Mouse (Mus musculus) heart, embryonic 16.5 days (tissue): ENCODE data around the gene Igfbpl1. TPM values are rescaled to one million over a fixed set of nuclear protein-coding genes. Genes with fewer than 3 reads are reported as not detected.
A peak's percentile ranks its signal among the peaks of the same experiment; 100 is the strongest.

Experiments used
- ATAC-seq: fragments of 200-750 bp; cut with Nextera tagmentation; replicated peaks from 2 replicates; pipeline ENCODE4 v1.8.0; 2017; ENCODE audit warnings: moderate number of reproducible peaks; ENCODE audit not compliant: insufficient read depth, low FRiP score; ENCODE audit errors: extremely low read depth
- H3K27ac ChIP-seq: fragments of 300-500 bp; sonication (generic); 2 replicates; pipeline ENCODE4 v1.5.1; 2014; ENCODE audit warnings: mild to moderate bottlenecking, low read length, control low read depth, moderate library complexity
- H3K27me3 ChIP-seq: fragments of 300-500 bp; sonication (generic); 2 replicates; pipeline ENCODE4 v1.6.1; 2014; ENCODE audit warnings: low read length, mixed read lengths; ENCODE audit not compliant: control insufficient read depth, insufficient read depth
- H3K36me3 ChIP-seq: fragments of 300-500 bp; sonication (generic); 2 replicates; pipeline ENCODE4 v1.6.1; 2014; ENCODE audit not compliant: control insufficient read depth, insufficient read depth
- H3K4me1 ChIP-seq: fragments of 300-500 bp; sonication (generic); 2 replicates; pipeline ENCODE4 v1.6.1; 2014; ENCODE audit warnings: low read length, mixed read lengths; ENCODE audit not compliant: control insufficient read depth, insufficient read depth
- H3K4me2 ChIP-seq: fragments of 300-500 bp; sonication (generic); 2 replicates; pipeline ENCODE4 v1.6.1; 2014; ENCODE audit warnings: low read depth, mild to moderate bottlenecking, control low read depth, low read length
- H3K4me3 ChIP-seq: fragments of 300-500 bp; sonication (generic); 2 replicates; pipeline ENCODE4 v1.5.1; 2014; ENCODE audit warnings: mild to moderate bottlenecking, control low read depth, low read length
- H3K9ac ChIP-seq: fragments of 300-500 bp; sonication (generic); 2 replicates; pipeline ENCODE4 v1.6.1; 2014; ENCODE audit warnings: low read length, control low read depth
- H3K9me3 ChIP-seq: fragments of 300-500 bp; sonication (generic); replicated peaks from 2 replicates; pipeline ENCODE4 v1.6.1; 2016; ENCODE audit warnings: low read length; ENCODE audit not compliant: control insufficient read depth
- whole genome bisulfite sequencing: fragments of 180-500 bp; shearing (Covaris S2); extraction: QIAGEN DNeasy Blood & Tissue Kit; methylation state at CpG from one replicate; pipeline ENCODE4 v1.1.7; 2014; 5-methylcytosine and 5-hydroxymethylcytosine counted together
- polyA plus RNA-seq: library from polyadenylated mRNA; unstranded; fragments of >200 nt; fragmentation: Nextera tagmentation; extraction: Ambion mirVana; gene quantifications from 2 replicates; pipeline ENCODE4 v1.2.1, GENCODE M21; 2015

Igfbpl1 gene
- polyA plus RNA-seq, 1 experiment from 2014 or later, result 1.5 TPM

DNA sequence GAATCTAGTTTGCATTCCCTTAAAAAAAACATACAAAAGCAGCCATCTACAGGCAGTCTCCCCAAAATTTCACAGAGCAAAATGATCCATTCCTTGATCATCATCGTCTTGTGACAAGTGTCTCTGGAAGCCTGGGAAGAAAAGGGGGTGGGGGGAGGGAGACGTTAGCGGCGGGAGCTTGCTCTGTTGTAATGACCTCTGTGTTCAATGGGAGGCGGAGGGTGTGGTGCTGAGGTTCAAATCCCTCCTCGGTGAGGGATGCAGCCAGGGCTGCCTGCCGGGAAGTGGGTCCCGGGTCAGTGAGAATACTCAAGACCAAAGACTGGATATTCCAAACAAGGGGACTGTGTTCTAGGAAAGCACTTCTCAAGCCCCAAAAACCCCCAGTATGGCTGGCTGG lies 15.5 kb downstream of the Igfbpl1 start:
- H3K36me3 ChIP-seq, result peaks cover 2% of the 10 kb centered on the region; the same call in 1 of the 2 replicates
- no peak overlapping the region for H3K9ac ChIP-seq
- no peaks in the 10 kb centered on the region for H3K9me3 ChIP-seq
- no peak overlapping the region for H3K4me3 ChIP-seq
- no peak for ATAC-seq
- no peak overlapping the region for H3K27ac ChIP-seq
- 37% methylated on average over 8 of the region's 8 CpGs for WGBS
- H3K4me2 ChIP-seq, result no peak overlapping the region
- H3K4me1 ChIP-seq, result 0 out of 2 replicates have a peak, but pooled peaks cover 4% of the 10 kb centered on the region
- H3K27me3 ChIP-seq, result no peaks in the 10 kb centered on the region

DNA sequence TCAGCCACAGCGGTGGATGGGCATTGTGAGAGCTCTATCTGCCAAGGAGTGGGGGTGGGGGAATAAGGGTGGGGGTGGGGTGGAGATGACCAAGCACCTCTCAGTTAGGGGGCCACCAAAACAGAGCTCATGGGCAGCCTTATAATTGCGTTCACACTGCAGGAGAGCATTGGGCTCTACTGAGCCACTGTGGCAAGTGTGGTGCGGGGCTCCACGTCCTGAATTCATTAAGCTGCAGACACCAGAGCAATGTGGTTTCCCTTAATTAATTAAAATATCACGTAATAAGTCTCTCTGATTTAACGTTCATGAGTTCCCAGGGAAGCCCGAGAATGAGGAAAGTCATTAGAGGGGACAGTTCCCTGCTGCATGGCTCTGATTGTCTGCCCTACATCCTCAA lies 18.7 kb downstream of the Igfbpl1 start:
- Histone ChIP-seq H3K4me3 (no peak overlapping the region), H3K4me2 (no peak overlapping the region), H3K9me3 (no peaks in the 10 kb centered on the region), H3K27ac (no peak overlapping the region), H3K36me3 (peaks cover 14% of the 10 kb centered on the region), H3K4me1 (no peaks in the 10 kb centered on the region), H3K9ac (no peak overlapping the region), H3K27me3 (no peaks in the 10 kb centered on the region)
- ATAC-seq, result no peak
- 59% methylated on average over 7 of the region's 7 CpGs for WGBS

DNA sequence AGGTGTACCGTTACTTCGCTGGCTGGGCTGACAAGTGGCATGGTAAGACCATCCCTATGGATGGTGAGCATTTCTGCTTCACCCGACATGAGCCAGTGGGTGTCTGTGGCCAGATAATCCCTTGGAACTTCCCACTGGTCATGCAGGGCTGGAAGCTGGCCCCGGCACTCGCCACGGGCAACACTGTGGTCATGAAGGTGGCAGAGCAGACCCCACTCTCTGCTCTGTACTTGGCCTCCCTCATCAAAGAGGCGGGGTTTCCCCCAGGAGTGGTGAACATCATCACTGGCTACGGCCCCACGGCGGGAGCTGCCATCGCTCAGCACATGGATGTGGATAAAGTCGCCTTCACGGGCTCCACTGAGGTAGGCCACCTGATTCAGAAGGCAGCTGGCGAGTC lies 23.8 kb downstream of the Igfbpl1 start:
- no peaks in the 10 kb centered on the region for H3K27me3 ChIP-seq
- no peak overlapping the region for H3K27ac ChIP-seq
- peaks cover 21% of the 10 kb centered on the region for H3K36me3 ChIP-seq
- no peak overlapping the region for H3K9ac ChIP-seq
- no peak overlapping the region for H3K4me3 ChIP-seq
- no peak for ATAC-seq
- peaks cover 12% of the 10 kb centered on the region for H3K4me1 ChIP-seq
- 90% methylated on average over 14 of the region's 14 CpGs for WGBS
- no peak overlapping the region for H3K4me2 ChIP-seq
- no peaks in the 10 kb centered on the region for H3K9me3 ChIP-seq

DNA sequence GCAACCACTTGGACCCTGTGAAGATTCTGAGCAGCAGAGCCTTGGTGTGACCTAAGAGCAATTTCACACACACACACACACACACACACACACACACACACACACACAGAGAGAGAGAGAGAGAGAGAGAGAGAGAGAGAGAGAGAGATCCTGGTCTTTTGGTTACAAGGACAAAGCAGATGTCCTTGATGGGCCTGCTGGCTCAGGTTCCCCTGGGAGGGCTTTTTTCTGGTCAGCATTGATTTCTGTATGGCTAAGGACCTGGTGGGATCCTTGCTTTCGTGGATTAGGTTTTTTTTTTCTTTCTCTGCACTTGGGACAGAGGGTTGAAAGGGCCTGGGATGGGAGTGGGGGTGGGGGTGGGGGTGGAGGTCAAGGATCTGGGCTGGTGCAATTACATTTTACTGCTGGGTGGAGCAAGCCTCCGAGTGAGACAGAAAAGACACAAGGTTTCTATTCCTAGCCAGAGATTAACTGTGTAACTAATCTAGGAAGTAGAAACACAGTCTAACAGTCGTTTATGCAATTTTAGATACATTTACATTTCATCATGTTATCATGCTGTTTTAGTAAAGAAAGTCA lies 26.7 kb downstream of the Igfbpl1 start:
- Histone ChIP-seq H3K27me3 (no peaks in the 10 kb centered on the region), H3K4me2 (peak overlapping the region; percentile 68), H3K27ac (peak overlapping the region; percentile 83), H3K9me3 (no peaks in the 10 kb centered on the region), H3K4me1 (peaks cover 25% of the 10 kb centered on the region), H3K4me3 (peak overlapping the region; percentile 66), H3K9ac (peak overlapping the region; percentile 59), H3K36me3 (peaks cover 17% of the 10 kb centered on the region)
- WGBS, result 22% methylated on average over 3 of the region's 3 CpGs
- no peak for ATAC-seq

DNA sequence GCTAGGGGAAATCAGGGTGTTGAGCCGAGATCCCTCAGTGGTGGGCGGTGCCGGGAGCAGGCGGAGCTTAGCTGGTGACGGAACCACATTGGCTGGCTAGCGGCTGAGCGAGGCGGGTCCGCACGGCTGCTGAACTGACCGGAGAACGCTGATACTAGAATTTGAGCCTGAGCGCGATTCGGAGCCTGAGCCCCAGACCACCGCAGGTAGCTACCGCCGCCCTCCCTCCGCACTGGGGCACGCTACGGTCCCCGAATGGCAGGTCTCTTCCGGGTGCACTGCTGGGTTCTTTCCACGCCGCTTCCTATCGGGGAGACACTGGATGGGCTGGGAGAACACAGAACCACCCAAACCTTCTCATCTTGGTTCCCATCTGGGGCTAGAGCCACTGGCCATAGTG lies 27.8 kb downstream of the Igfbpl1 start, which contains the start of gene Aldh1b1:
TSS of gene Aldh1b1 (plus strand) at position 59 of the 400 bp plus-strand sequence.
- under 1% methylated on average over 26 of the region's 26 CpGs for whole genome bisulfite sequencing
- Histone ChIP-seq H3K4me3 (peak within 1 kb of the TSS; percentile 66), H3K27ac (peak within 1 kb of the TSS; percentile 83), H3K4me2 (peak within 1 kb of the TSS; percentile 68), H3K36me3 (peaks cover 15% of the 10 kb centered on the region), H3K9ac (peak within 1 kb of the TSS; percentile 80), H3K9me3 (no peaks in the 10 kb centered on the region), H3K4me1 (peaks cover 31% of the 10 kb centered on the region), H3K27me3 (no peaks in the 10 kb centered on the region)
- ATAC-seq, result peak; percentile 81

DNA sequence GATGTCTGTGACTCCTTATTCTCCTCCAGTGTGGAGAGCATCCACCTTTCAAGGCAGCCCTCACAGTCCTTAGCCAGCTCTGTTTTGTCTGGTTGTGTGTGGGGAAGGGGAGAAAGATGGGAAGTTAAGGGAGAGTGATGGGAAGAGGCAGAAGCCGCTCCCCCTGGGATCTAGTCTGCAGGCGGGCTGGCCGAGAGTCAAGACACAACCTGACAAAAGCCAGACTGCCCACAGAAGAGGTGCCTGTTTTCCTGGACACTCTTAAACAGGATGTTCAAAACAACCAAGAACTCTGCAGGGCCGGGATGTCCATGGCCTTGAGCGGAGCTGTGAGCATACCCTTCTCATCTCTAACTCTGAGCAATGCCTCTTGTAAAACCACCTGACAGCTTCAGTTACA lies 30.0 kb downstream of the Igfbpl1 start:
- H3K27me3 ChIP-seq, result no peaks in the 10 kb centered on the region
- H3K27ac ChIP-seq, result no peak overlapping the region
- H3K4me1 ChIP-seq, result peaks cover 31% of the 10 kb centered on the region
- no peak for ATAC-seq
- no peak overlapping the region for H3K4me2 ChIP-seq
- H3K36me3 ChIP-seq, result no peaks in the 10 kb centered on the region
- no peaks in the 10 kb centered on the region for H3K9me3 ChIP-seq
- H3K4me3 ChIP-seq, result no peak overlapping the region
- no peak overlapping the region for H3K9ac ChIP-seq
- 21% methylated on average over 5 of the region's 5 CpGs for WGBS

DNA sequence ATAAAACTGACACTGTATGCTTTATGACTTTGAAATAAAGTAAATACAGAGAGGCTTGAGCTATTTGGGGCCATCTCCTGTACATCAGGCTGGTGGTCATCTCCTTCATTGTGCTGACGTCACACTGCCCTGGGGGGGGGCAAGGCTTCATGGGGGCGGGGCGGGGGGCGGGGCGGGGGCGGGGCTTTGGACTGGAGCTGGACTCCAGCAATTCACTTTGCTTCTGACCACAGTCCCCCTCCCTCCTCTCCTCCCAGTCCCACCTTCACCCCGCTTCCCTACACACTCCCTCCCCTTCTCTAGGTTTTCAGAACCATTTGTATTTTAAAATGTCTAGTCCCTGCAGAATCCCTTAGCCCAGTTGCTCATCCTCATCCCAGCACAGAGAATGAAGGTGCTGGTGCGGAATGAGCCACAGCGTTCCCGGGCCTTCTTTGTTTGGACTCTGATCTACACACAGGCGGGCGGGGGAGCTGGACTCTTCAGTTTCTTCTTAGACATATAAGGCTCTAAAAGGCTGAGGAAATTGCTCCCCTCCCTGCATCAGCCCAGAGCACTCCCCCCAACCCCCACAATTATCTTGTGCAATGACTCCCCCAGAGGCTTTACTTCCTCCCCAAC lies 31.4 kb downstream of the Igfbpl1 start:
- ATAC-seq, result peak; percentile 23
- Histone ChIP-seq H3K36me3 (no peaks in the 10 kb centered on the region), H3K4me3 (peak overlapping the region; percentile 31), H3K9me3 (no peaks in the 10 kb centered on the region), H3K27me3 (no peaks in the 10 kb centered on the region), H3K4me1 (peaks cover 28% of the 10 kb centered on the region), H3K9ac (peak overlapping the region; percentile 58; the same call in 1 of the 2 replicates), H3K4me2 (peak overlapping the region; percentile 60), H3K27ac (peak overlapping the region; percentile 62; the same call in 1 of the 2 replicates)
- 4% methylated on average over 12 of the region's 12 CpGs for WGBS

DNA sequence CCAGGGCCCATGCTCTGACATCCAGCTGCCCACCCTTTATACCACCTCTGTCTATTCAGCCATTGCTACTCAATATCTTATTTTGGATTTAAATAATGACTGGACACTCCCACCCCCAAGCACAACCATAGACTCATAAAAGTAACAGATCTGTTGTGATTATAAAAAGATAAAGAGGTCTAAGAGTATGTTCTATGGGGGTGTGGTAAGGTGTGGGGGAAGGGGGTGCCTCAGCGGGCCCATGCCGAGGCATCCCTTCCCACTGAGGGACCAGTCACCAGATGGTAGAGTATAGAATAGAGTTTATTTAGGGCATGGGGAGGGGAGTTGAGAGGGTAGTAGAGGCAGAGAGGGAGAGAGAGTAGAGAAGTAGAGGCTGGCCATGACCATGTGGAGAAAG lies 36.7 kb downstream of the Igfbpl1 start:
- no peaks in the 10 kb centered on the region for H3K36me3 ChIP-seq
- no peak overlapping the region for H3K9ac ChIP-seq
- H3K4me2 ChIP-seq, result peak overlapping the region; percentile 19; the same call in 1 of the 2 replicates
- peak overlapping the region; percentile 75 for H3K27ac ChIP-seq
- H3K4me1 ChIP-seq, result peaks cover 30% of the 10 kb centered on the region
- no peak for ATAC-seq
- H3K4me3 ChIP-seq, result no peak overlapping the region
- WGBS, result 53% methylated on average over 2 of the region's 2 CpGs
- H3K27me3 ChIP-seq, result peaks cover 4% of the 10 kb centered on the region; the same call in 1 of the 2 replicates
- no peaks in the 10 kb centered on the region for H3K9me3 ChIP-seq

DNA sequence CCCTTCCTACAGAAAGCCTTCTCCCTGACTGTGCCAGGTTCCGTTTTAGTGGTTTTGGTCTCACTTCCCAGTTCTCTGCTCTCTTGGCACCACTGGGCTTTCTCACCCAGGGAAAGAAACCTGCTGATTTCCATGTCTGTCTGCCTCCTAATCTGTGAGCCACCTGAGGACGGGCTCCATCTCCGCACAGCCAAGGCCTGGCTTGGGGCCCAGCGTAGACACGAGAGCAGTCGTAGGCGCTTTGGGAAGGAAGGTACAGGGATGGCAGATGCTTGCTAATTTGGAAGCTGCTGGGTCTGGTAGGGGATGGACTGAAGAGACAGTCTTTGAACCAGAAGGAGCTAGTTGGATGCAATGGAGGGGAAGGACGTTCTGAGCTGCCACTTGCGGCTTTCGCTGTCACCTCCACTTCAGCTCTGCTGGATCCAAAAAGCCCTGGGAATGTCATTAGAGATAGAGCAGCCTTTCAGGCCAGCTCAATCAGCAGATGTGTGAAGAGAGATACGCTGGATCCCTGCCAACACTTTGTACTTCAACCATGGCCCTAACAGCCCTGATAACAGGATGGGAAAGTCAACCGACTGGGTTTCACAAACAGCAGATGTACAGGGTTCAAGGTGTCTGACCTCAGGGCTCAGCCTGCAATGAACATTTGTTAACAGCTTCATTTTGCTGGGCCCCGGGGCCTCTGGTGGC lies 37.3 kb downstream of the Igfbpl1 start:
- Histone ChIP-seq H3K27ac (peak overlapping the region; percentile 75), H3K36me3 (no peaks in the 10 kb centered on the region), H3K27me3 (peaks cover 4% of the 10 kb centered on the region; the same call in 1 of the 2 replicates), H3K4me2 (peak overlapping the region; percentile 42), H3K9ac (peak overlapping the region; percentile 49), H3K4me3 (no peak overlapping the region), H3K9me3 (no peaks in the 10 kb centered on the region), H3K4me1 (peaks cover 25% of the 10 kb centered on the region)
- WGBS, result 17% methylated on average over 13 of the region's 13 CpGs
- peak; percentile 82 for ATAC-seq
